Mouse (Mus musculus) right cerebral cortex, postnatal 25 days (tissue): ENCODE measurements around the gene Gm7861.
"Not testable (repeated sequence)": the region's sequence is repeated elsewhere in the genome, so short reads cannot be mapped to it uniquely, and the experiment has no call there.

Experiments used
- DNase-seq: peaks from one replicate; pipeline ENCODE4 v3.0.0; 2022

The Gm7861 gene

DNA sequence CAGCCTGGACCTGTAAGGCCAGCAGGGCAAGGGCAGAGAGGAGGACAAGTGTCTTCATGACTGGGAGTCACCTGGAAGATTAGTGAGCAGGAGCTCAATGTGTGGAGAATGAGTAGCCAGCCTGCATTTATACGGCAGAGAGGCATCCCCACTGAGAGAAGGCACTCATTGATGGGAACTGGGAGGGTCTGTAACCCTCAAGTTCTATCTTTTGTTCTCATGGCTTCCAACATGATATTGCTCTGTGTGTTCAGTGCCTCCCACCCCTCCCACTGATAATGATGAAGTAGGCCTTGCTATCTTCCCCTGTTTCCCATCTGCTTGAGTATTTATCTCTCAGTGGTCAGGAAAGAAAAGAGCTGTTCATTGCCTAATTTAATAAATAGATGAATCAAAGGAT, at the start of gene Gm7861:
Gene Gm7861 (minus strand): TSS at position 101 of the 400 bp plus-strand sequence.
- not testable (repeated sequence) for DNase-seq

DNA sequence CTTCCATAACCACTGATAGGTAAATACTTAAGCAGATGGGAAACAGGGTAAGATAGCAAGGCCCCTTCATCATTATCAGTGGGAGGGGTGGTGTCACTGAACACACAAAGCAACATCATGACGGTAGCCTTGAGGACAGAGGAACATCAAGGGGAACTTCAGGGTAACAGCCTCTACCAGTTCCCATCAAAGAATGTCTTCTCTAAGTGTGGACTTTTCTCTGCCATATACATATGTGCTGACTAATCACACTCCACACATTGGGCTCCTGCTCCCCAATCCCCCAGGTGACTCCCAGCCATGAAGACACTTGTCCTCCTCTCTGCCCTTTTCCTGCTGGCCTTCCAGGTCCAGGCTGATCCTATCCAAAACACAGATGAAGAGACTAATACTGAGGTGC, 23.6 kb upstream of the Gm7861 start, which contains the start of gene Defa26:
Gene Defa26 (plus strand): TSS at position 301 of the 400 bp plus-strand sequence.
- DNase-seq = not testable (repeated sequence)

- DNase-seq = not testable (repeated sequence)
Observed at GRCm38 (mm10) chr8:21582706-21583105, 11.6 kb downstream of the Gm7861 start, which contains the start of gene Defa28. Defa28 (plus strand) TSS chr8:21583006.

- not testable (repeated sequence) for DNase-seq
Observed at GRCm38 (mm10) chr8:21565086-21565485, 29.2 kb downstream of the Gm7861 start, which contains the start of gene Defa37. Defa37 (plus strand) TSS chr8:21565386.
